Mouse (Mus musculus) ES-Bruce4 (cell line): ENCODE results near the gene Serinc3.

ENCODE experiments used
- CTCF ChIP-seq: IDR thresholded peaks from one replicate; pipeline ENCODE4 v1.8.1; 2011; ENCODE audit warnings: low read depth, low read length
- EP300 ChIP-seq: IDR thresholded peaks from 2 replicates; pipeline ENCODE4 v1.6.1; 2011; ENCODE audit warnings: low read depth, low read length; ENCODE audit not compliant: insufficient read depth
- POLR2A ChIP-seq: IDR thresholded peaks from one replicate; pipeline ENCODE4 v1.8.1; 2011; ENCODE audit warnings: low read length; ENCODE audit not compliant: insufficient read depth

DNA sequence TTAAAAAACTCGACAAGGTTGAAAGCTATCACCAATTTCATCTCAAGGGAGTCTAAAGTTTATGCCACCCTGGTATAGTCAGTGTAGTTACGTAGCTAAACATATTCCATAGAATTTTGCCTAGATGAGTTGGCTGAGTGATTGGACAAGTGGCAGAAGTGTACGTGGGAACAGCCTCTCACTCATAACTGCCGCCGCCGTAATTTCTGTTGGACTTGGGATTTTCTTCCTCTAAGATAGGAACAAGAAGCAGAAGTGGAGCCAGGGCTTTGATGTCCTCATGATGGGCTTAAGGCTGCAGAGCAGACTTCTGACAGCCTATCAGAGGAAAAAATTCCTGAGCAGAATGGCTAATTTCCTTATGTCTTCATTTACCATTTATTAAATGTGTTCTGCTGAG, 30.7 kb upstream of the Serinc3 start:
- TF ChIP-seq CTCF = no peak
- TF ChIP-seq POLR2A = no peak
- TF ChIP-seq EP300 = no peak
